In the genomic region with DNA sequence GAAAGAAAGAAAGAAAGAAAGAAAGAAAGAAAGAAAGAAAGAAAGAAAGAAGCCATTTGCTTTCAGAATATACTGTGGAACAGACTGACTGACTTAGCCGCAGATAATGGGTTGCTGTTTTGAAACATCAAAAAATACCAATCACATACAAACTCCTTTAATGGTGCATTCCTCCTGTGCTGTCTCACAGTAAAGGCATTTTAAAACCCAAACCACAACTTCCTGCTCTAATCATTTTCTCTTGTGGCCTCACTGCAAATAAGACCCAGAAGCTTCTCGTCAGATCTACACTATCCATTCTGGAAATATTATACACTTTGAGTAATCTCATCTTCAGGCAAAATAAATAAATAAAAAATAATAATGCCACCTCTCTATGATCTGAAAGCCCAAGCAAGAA, we compare ENCODE assay signal across 17 mouse cellular contexts.
"Had no signal": no experiment of that assay in that cellular context is flagged by ENCODE, and none has a peak within 500 bp of the region (broad histone marks: within the 10 kb centered on the region; RNA-seq: fewer than 3 reads in every experiment).

No protein-coding gene starts in this region.

- H3K4me3 ChIP-seq: midbrain, embryonic 10.5 days; midbrain, embryonic 12.5 days; neural tube, embryonic 13.5 days; neural tube, embryonic 15.5 days had no signal

- H3K27me3 ChIP-seq: midbrain, embryonic 12.5 days; neural tube, embryonic 13.5 days; neural tube, embryonic 15.5 days had no signal

- H3K36me3 ChIP-seq: midbrain, embryonic 10.5 days; midbrain, embryonic 12.5 days; neural tube, embryonic 13.5 days; neural tube, embryonic 15.5 days had no signal

- H3K4me2 ChIP-seq: lung, embryonic 14.5 days; midbrain, embryonic 12.5 days; neural tube, embryonic 13.5 days; neural tube, embryonic 15.5 days had no signal

- DNase-seq: lung, adult 18-20 months; lung, embryonic 14.5 days; lung, postnatal 10 days; lung, postnatal 4 days; midbrain, embryonic 14.5 days; retina, postnatal 1 day; right cerebral cortex, adult 18-20 months; right cerebral cortex, postnatal 25 days; right cerebral cortex, postnatal 4 days; spleen, adult 18-20 months; thymus, adult 18-20 months; thymus, postnatal 14 days; thymus, postnatal 36 days had no signal
